Mouse (Mus musculus) stomach, postnatal 0 days (tissue): ENCODE measurements around the gene Arhgef38.

ENCODE experiments used
- CTCF ChIP-seq: IDR thresholded peaks from 2 replicates; pipeline ENCODE4 v1.5.1; 2016; ENCODE audit warnings: antibody characterized with exemption, low read depth, mild to moderate bottlenecking, moderate library complexity
- EP300 ChIP-seq: optimal IDR thresholded peaks from 2 replicates; pipeline ENCODE3; 2016; ENCODE audit warnings: antibody characterized with exemption

- no peak for TF ChIP-seq EP300
- TF ChIP-seq CTCF = no peak
Observed at GRCm38 (mm10) chr3:133172291-133172690, 62.5 kb downstream of the Arhgef38 start.
